In genomic region chr3:122122127-122122663, GRCm38 (mm10) we compare ENCODE assay signal across 8 mouse cellular contexts.
A peak's percentile ranks its signal among the peaks of the same experiment; 100 is the strongest.
DNase-seq lines count a peak whose midpoint lies in the region; ATAC-seq and TF ChIP-seq lines count a peak whose summit lies in the region.

No protein-coding gene starts in this region.

- peak; percentile 88 for ATAC-seq in embryonic facial prominence, embryonic 12.5 days (ENCODE audit: insufficient number of reproducible peaks, insufficient read depth, low FRiP score, low TSS enrichment)
- peak; percentile 93 for ATAC-seq in limb, embryonic 14.5 days (ENCODE audit: low FRiP score, low read depth)
- peak; percentile 93 for ATAC-seq in midbrain, embryonic 16.5 days

- DNase-seq in 3T3-L1 (ENCODE audit: low read depth, low spot score) = peak; percentile 98
- peak; percentile 89 for DNase-seq in adrenal gland, postnatal 25 days
- peak; percentile 96 to 97 for DNase-seq in heart, adult 9 months (ENCODE audit: low spot score in 2 of 2)
- DNase-seq in kidney, adult 9 months = peak; percentile 98
- peak; percentile 89 for DNase-seq in limb, embryonic 14.5 days (ENCODE audit: low spot score)
- DNase-seq in spleen, postnatal 4 days (ENCODE audit: low spot score in 2 of 2) = peak; percentile 73 to 85

- H3K4me3 ChIP-seq in embryonic facial prominence, embryonic 12.5 days = peak overlapping the region; percentile 19
- H3K4me3 ChIP-seq in limb, embryonic 14.5 days (replicated peaks; ENCODE audit: low read length) = peak overlapping the region; percentile 25
- peak overlapping the region; percentile 35 for H3K4me3 ChIP-seq in midbrain, embryonic 16.5 days (ENCODE audit: low read depth, low read length)

- H3K27ac ChIP-seq in embryonic facial prominence, embryonic 12.5 days = no peak overlapping the region; the same call in 1 of the 2 replicates
- H3K27ac ChIP-seq in limb, embryonic 14.5 days (replicated peaks; ENCODE audit: low read depth, low read length) = peak overlapping the region; percentile 48; the same call in 1 of the 2 replicates
- H3K27ac ChIP-seq in midbrain, embryonic 16.5 days (ENCODE audit: low read length) = no peak overlapping the region

- no peaks in the 10 kb centered on the region for H3K27me3 ChIP-seq in embryonic facial prominence, embryonic 12.5 days
- no peaks in the 10 kb centered on the region for H3K27me3 ChIP-seq in limb, embryonic 14.5 days (ENCODE audit: control insufficient read depth, insufficient read depth, low read length)
- H3K27me3 ChIP-seq in midbrain, embryonic 16.5 days (ENCODE audit: control insufficient read depth, insufficient read depth, low read depth, low read length) = no peaks in the 10 kb centered on the region

- no peak for TF ChIP-seq POLR2A in limb, embryonic 14.5 days (IDR thresholded peaks at IDR 0.05; ENCODE audit: borderline replicate concordance, extremely low read depth, insufficient read depth, insufficient read length)

- H3K9ac ChIP-seq in embryonic facial prominence, embryonic 12.5 days = no peak overlapping the region
- H3K9ac ChIP-seq in limb, embryonic 14.5 days (ENCODE audit: low read depth, low read length, severe bottlenecking) = peak overlapping the region; percentile 3; the same call in 1 of the 2 replicates
- peak overlapping the region; percentile 49 for H3K9ac ChIP-seq in midbrain, embryonic 16.5 days (ENCODE audit: low read depth, low read length)

- H3K4me2 ChIP-seq in embryonic facial prominence, embryonic 12.5 days (replicated peaks) = peak overlapping the region; percentile 48
- H3K4me2 ChIP-seq in limb, embryonic 14.5 days (replicated peaks; ENCODE audit: low read depth, low read length, severe bottlenecking) = peak overlapping the region; percentile 49
- peak overlapping the region; percentile 71 for H3K4me2 ChIP-seq in midbrain, embryonic 16.5 days (ENCODE audit: low read length)

- H3K36me3 ChIP-seq in embryonic facial prominence, embryonic 12.5 days = no peaks in the 10 kb centered on the region
- no peaks in the 10 kb centered on the region for H3K36me3 ChIP-seq in limb, embryonic 14.5 days (ENCODE audit: control insufficient read depth, insufficient read depth, low read length)
- no peaks in the 10 kb centered on the region for H3K36me3 ChIP-seq in midbrain, embryonic 16.5 days (ENCODE audit: control insufficient read depth, insufficient read depth, low read length)

- WGBS in embryonic facial prominence, embryonic 12.5 days = 10% methylated on average over 17 of the region's 17 CpGs
- WGBS in limb, embryonic 14.5 days = 12% methylated on average over 17 of the region's 17 CpGs
- WGBS in midbrain, embryonic 16.5 days = 14% methylated on average over 17 of the region's 17 CpGs

- H3K4me1 ChIP-seq in embryonic facial prominence, embryonic 12.5 days = peaks cover 19% of the 10 kb centered on the region
- H3K4me1 ChIP-seq in limb, embryonic 14.5 days (ENCODE audit: control insufficient read depth, insufficient read depth, low read length) = peaks cover 14% of the 10 kb centered on the region
- peaks cover 4% of the 10 kb centered on the region; the same call in 1 of the 2 replicates for H3K4me1 ChIP-seq in midbrain, embryonic 16.5 days (ENCODE audit: control insufficient read depth, insufficient read depth, low read length)

- no peaks in the 10 kb centered on the region for H3K9me3 ChIP-seq in embryonic facial prominence, embryonic 12.5 days
- H3K9me3 ChIP-seq in limb, embryonic 14.5 days (ENCODE audit: control insufficient read depth, low read length) = no peaks in the 10 kb centered on the region
- no peaks in the 10 kb centered on the region for H3K9me3 ChIP-seq in midbrain, embryonic 16.5 days (replicated peaks; ENCODE audit: control insufficient read depth, low read length, poor library complexity, severe bottlenecking)
